Mouse (Mus musculus): ENCODE data around the gene Parva. TPM values are rescaled to one million over a fixed set of nuclear protein-coding genes. Genes with fewer than 3 reads are reported as not detected.
A peak's percentile ranks its signal among the peaks of the same experiment; 100 is the strongest.

The Parva gene
- total and polyA plus RNA-seq, 2 experiments from 2014 or later = 23.2 to 23.3 TPM

DNA sequence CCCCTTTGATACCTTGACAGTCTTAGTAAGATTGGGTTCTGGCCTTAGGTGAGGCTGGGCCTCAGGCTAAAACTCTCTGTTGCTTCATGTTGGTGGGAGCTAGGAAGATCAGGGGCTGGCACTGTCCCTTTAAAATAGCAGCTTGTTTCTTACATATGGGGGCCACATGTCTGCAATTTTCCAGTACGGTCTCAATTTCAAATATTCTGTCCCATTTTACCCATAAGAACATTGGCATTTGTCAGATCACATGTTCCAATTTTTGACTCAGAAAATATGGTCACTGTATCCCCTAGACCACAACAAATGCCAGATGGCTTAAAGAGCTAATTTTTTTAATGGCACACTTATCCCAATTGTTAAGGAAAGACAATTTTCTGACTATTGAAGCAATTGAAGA is 85.6 kb downstream of the Parva start:
- WGBS = 91% methylated on average over 1 of the region's 1 CpGs
- DNase-seq (ENCODE audit: low spot score) = no peak
- H3K4me3 ChIP-seq (ENCODE audit: low read depth, low read length) = no peak overlapping the region

DNA sequence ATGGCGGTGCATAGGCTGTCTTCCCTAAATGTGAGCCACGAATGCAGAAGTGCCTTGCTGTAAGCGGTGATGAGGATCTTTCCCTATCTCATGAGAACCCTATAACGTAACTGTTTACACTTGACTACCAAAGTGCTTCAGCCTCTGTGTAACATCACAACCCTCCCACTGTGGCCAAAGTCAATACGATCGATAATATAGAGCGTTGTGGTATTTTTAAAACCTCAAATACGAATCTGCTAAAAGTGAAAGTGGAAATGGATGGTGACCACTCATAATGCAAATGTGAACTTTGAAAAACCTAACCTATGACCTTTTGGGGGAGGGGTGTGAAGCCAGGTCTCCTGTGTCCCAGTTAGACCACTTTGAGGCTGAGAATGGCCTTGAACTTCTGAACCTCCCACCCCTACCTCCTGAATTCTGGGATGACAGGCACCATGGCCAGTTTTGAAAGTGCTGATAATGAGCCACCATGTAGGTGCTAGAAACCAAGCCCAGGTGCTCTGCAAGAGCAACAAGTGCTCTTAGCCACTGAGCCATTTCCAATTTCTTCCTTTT is 87.4 kb downstream of the Parva start:
- Histone ChIP-seq H3K27ac (ENCODE audit: low read depth, low read length) (no peak overlapping the region), H3K4me2 (ENCODE audit: low read depth, low read length, poor library complexity, severe bottlenecking) (no peak overlapping the region), H3K9me3 (ENCODE audit: low read length) (no peaks in the 10 kb centered on the region), H3K4me3 (ENCODE audit: low read depth, low read length) (no peak overlapping the region), H3K9ac (replicated peaks; ENCODE audit: low read length, poor library complexity, severe bottlenecking) (no peak overlapping the region), H3K4me1 (ENCODE audit: insufficient read depth, low read length) (peaks cover 7% of the 10 kb centered on the region; the same call in 1 of the 2 replicates), H3K27me3 (ENCODE audit: insufficient read depth, low read length) (no peaks in the 10 kb centered on the region), H3K36me3 (ENCODE audit: insufficient read depth, low read length) (no peaks in the 10 kb centered on the region)
- no peak for TF ChIP-seq CTCF (IDR thresholded peaks at IDR 0.05)
- no peak for ATAC-seq (ENCODE audit: low FRiP score)
- 93% methylated on average over 8 of the region's 8 CpGs for WGBS
- DNase-seq (ENCODE audit: low spot score) = no peak

More for the DNA sequence above, 85.6 kb downstream of the Parva start:
- Histone ChIP-seq H3K9ac (replicated peaks; ENCODE audit: low read length, poor library complexity, severe bottlenecking) (no peak overlapping the region), H3K4me1 (ENCODE audit: insufficient read depth, low read length) (peaks cover 7% of the 10 kb centered on the region; the same call in 1 of the 2 replicates), H3K27ac (ENCODE audit: low read depth, low read length) (no peak overlapping the region), H3K27me3 (ENCODE audit: insufficient read depth, low read length) (no peaks in the 10 kb centered on the region), H3K9me3 (ENCODE audit: low read length) (no peaks in the 10 kb centered on the region), H3K4me2 (ENCODE audit: low read depth, low read length, poor library complexity, severe bottlenecking) (no peak overlapping the region), H3K36me3 (ENCODE audit: insufficient read depth, low read length) (no peaks in the 10 kb centered on the region)
- no peak for ATAC-seq (ENCODE audit: low FRiP score)
- TF ChIP-seq CTCF (IDR thresholded peaks at IDR 0.05) = no peak

DNA sequence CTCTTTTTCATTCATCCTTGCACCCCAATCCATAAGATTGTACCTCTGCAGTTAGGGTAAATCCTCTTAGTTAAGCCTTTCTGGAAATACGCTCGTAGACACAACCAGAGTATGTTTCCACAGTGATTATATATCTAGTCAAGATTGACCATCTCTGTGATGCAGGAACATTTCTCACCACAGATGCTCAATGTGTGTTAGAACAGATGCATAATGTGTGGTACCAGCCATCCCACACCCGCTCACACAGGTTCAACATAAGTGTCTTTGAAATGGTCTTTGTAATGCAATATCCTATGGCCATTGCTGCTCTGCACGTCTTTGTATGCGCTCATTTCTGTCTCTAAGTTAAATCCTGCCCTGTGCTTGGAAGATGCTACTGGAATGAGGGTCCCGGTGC is 98.2 kb downstream of the Parva start:
- 82% methylated on average over 6 of the region's 6 CpGs for WGBS
- Histone ChIP-seq H3K36me3 (ENCODE audit: insufficient read depth, low read length) (no peaks in the 10 kb centered on the region), H3K4me1 (ENCODE audit: insufficient read depth, low read length) (no peaks in the 10 kb centered on the region; the same call in 1 of the 2 replicates), H3K27me3 (ENCODE audit: insufficient read depth, low read length) (no peaks in the 10 kb centered on the region), H3K9me3 (ENCODE audit: low read length) (no peaks in the 10 kb centered on the region), H3K4me2 (ENCODE audit: low read depth, low read length, poor library complexity, severe bottlenecking) (no peak overlapping the region), H3K4me3 (ENCODE audit: low read depth, low read length) (no peak overlapping the region), H3K27ac (ENCODE audit: low read depth, low read length) (no peak overlapping the region), H3K9ac (replicated peaks; ENCODE audit: low read length, poor library complexity, severe bottlenecking) (no peak overlapping the region)
- no peak for DNase-seq (ENCODE audit: low spot score)
- no peak for ATAC-seq (ENCODE audit: low FRiP score)
- TF ChIP-seq CTCF (IDR thresholded peaks at IDR 0.05) = no peak

DNA sequence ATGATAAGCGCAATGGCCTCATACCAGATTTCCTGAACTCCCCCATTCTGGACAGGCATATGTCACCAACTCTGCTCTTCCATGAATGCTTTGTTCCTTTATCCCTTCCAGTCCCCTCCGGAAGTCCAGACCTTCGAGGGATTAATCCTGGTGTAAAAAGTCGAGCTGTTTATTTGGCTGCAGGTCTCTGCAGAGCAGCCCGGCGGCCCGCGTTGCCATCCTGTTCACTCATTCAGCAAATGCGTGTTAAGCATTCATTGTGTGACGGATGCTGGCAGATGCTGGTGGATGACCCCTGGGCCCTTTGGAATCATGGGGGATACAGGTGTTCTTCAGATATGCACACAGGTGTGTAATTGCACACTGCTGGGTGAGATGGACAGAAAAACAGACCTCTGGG is 98.9 kb downstream of the Parva start:
- no peak for ATAC-seq (ENCODE audit: low FRiP score)
- no peak overlapping the region for H3K9ac ChIP-seq (replicated peaks; ENCODE audit: low read length, poor library complexity, severe bottlenecking)
- H3K27ac ChIP-seq (ENCODE audit: low read depth, low read length) = no peak overlapping the region
- DNase-seq (ENCODE audit: low spot score) = peak; percentile 69
- WGBS = 60% methylated on average over 10 of the region's 10 CpGs
- TF ChIP-seq CTCF (IDR thresholded peaks at IDR 0.05) = no peak
- no peaks in the 10 kb centered on the region; the same call in 1 of the 2 replicates for H3K4me1 ChIP-seq (ENCODE audit: insufficient read depth, low read length)
- H3K27me3 ChIP-seq (ENCODE audit: insufficient read depth, low read length) = no peaks in the 10 kb centered on the region
- H3K4me2 ChIP-seq (ENCODE audit: low read depth, low read length, poor library complexity, severe bottlenecking) = no peak overlapping the region
- H3K4me3 ChIP-seq (ENCODE audit: low read depth, low read length) = no peak overlapping the region
- H3K9me3 ChIP-seq (ENCODE audit: low read length) = no peaks in the 10 kb centered on the region
- H3K36me3 ChIP-seq (ENCODE audit: insufficient read depth, low read length) = no peaks in the 10 kb centered on the region

DNA sequence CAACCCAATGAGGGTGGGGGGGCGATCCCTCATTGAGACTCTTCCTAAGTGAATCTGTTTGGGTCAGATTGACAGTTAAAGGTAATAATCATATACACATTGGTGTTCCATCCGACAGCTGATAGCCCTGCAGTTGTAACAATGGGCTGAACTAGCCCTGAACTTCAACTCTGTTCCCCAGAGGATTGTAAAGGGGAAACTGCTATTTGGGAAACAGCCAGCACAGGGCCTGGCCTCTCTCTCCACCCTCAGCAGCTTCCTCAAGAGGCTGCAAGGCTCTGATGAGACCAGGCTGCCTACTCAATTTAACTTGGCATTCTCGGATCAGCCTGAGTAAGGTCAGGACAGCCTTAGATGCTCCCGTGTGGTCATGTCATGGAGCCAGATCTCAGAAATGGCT is 99.9 kb downstream of the Parva start:
- WGBS = 91% methylated on average over 4 of the region's 4 CpGs
- Histone ChIP-seq H3K4me1 (ENCODE audit: insufficient read depth, low read length) (no peaks in the 10 kb centered on the region; the same call in 1 of the 2 replicates), H3K9me3 (ENCODE audit: low read length) (no peaks in the 10 kb centered on the region), H3K9ac (replicated peaks; ENCODE audit: low read length, poor library complexity, severe bottlenecking) (no peak overlapping the region), H3K4me3 (ENCODE audit: low read depth, low read length) (no peak overlapping the region), H3K36me3 (ENCODE audit: insufficient read depth, low read length) (no peaks in the 10 kb centered on the region), H3K27me3 (ENCODE audit: insufficient read depth, low read length) (no peaks in the 10 kb centered on the region), H3K4me2 (ENCODE audit: low read depth, low read length, poor library complexity, severe bottlenecking) (no peak overlapping the region), H3K27ac (ENCODE audit: low read depth, low read length) (no peak overlapping the region)
- no peak for ATAC-seq (ENCODE audit: low FRiP score)
- TF ChIP-seq CTCF (IDR thresholded peaks at IDR 0.05) = no peak
- no peak for DNase-seq (ENCODE audit: low spot score)

DNA sequence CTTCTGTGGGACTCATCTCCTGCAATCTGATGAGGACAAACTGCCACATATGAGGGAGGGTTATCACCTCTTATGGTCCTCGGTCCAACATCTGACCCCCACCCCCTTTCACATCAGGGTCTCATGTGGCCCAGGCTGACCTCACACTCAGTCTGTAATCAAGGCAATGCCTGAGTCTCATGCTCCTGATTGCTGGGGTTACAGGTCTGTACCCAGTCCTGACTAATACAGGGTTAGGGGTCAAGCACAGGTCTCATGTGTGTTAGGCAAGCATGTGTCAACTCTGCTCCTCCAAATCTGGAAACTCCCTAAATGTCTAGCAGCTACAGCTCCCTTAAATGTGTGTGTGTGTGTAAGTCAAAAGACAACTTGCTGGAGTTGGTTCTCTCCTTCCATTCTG is 100.8 kb downstream of the Parva start:
- no peak overlapping the region for H3K9ac ChIP-seq (replicated peaks; ENCODE audit: low read length, poor library complexity, severe bottlenecking)
- no peaks in the 10 kb centered on the region; the same call in 1 of the 2 replicates for H3K4me1 ChIP-seq (ENCODE audit: insufficient read depth, low read length)
- no peak for TF ChIP-seq CTCF (IDR thresholded peaks at IDR 0.05)
- no peaks in the 10 kb centered on the region for H3K9me3 ChIP-seq (ENCODE audit: low read length)
- ATAC-seq (ENCODE audit: low FRiP score) (no peak), DNase-seq (ENCODE audit: low spot score) (no peak)
- H3K27ac ChIP-seq (ENCODE audit: low read depth, low read length) = no peak overlapping the region
- no peak overlapping the region for H3K4me3 ChIP-seq (ENCODE audit: low read depth, low read length)
- H3K4me2 ChIP-seq (ENCODE audit: low read depth, low read length, poor library complexity, severe bottlenecking) = no peak overlapping the region
- H3K36me3 ChIP-seq (ENCODE audit: insufficient read depth, low read length) = no peaks in the 10 kb centered on the region
- no peaks in the 10 kb centered on the region for H3K27me3 ChIP-seq (ENCODE audit: insufficient read depth, low read length)
- 92% methylated on average over 1 of the region's 1 CpGs for WGBS
